Mouse (Mus musculus): Measurements from ENCODE around the gene S100a16.

GRCm38 (mm10) chr3:90589390-90589789 lies 52.3 kb downstream of the S100a16 start:
- no peak for TF ChIP-seq CTCF (IDR thresholded peaks at IDR 0.05; ENCODE audit: low read depth)
- TF ChIP-seq EP300 (IDR thresholded peaks at IDR 0.05; ENCODE audit: low read depth): no peak
